Mouse (Mus musculus) frontal cortex, postnatal 36 days (tissue): ENCODE results near the gene Smpdl3b.
A peak's percentile ranks its signal among the peaks of the same experiment; 100 is the strongest.
"Not testable (repeated sequence)": the region's sequence is repeated elsewhere in the genome, so short reads cannot be mapped to it uniquely, and the experiment has no call there.

ENCODE experiments used
- DNase-seq, 2 experiments: peaks; one replicate each; pipeline ENCODE4 v3.0.0; 2022; ENCODE audit warnings: low spot score in 2 of 2

Smpdl3b gene

DNA sequence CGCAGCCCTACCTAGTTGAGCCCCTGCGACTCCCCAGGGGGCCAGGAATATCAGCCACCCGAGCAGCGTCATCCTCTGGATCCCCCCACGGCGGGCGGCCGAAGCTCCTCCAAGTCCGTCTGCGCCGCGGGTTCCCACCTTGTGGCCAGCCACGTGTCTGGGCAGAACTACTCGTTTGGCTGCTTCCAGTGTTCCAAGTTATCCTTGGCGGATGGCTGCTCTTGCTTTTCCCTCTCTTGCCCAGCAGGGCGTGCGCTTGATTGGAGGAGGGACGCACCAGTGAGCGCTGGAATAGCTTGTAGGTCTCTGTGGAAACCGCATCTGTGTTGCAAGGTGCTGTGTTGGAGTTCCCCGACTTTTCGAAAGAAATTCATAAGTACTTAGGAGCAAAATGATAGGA is at the start of gene Smpdl3b:
Gene Smpdl3b (minus strand): TSS at position 279 of the 400 bp plus-strand sequence.
- DNase-seq, result peak; percentile 71 to 80

DNA sequence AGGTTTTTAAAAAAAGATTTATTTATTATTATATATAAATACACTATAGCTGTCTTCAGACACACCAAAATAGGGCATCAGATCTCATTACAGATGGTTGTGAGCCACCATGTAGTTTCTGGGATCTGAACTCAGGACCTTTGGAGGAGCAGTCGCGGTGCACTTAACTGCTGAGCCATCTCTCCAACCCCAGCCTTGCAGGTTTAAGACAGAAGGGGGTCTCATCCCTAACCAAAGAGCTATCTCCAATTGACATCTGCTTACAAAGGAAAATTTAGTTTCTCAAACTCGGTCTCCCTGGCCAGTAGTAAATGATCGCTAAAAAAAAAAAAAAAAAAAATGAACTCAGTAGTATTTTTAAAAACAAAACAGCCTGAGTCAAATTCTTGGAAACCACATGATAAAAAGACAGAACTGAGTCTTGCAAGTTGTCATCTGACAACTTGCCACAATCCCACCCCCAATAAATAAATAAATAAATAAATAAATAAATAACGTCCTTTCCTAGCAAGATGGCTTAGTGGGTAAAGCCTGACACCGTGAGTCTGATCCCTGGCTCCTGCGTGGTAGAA is 49.7 kb upstream of the Smpdl3b start:
- no peak for DNase-seq

DNA sequence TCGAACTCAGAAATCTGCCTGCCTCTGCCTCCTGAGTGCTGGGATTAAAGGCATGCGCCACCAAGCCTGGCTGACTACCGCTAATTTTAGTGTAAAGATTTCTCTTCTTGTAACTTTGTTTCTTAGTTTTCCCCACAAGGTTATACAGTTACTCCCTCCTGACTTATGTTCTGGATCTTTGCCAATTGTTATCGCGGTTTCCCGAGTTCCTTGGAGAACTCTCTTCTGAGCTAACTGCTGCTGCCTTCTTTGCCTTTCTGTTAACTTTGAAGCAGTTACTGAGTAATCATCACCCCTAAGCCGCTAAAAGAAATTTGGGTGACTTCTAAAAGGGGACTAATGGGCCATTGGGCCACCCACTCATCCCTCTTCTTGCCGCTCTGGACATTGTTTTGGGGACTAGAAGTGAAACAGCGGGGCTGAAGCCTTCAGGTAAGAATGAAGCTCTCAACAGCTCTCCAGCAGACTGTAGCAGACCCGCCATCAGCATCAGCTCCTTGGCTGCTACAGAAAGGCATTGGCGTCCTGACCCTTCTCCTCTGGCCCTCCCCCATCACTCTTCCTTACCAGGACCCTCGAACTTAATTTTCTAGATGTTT is 48.6 kb upstream of the Smpdl3b start:
- no peak for DNase-seq

DNA sequence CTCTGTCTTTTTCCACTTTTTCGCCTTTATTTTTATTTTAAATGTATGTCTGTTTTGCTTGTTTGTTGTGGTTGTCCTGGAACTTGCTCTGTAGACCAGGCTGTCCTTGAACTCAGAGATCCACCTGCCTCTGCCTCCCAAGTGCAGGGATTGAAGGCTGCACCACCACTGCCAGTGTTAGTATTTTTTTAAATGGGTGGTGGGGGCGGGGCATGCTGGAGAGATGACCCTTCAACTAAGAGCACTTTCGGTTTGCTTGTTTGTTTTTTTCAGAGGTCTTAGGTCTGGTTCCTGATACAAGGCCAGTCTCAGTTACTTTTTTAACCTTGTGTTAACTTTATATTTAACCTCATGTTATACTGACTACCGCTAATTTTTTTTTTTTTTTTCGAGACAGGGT is 48.1 kb upstream of the Smpdl3b start:
- DNase-seq, result no peak

DNA sequence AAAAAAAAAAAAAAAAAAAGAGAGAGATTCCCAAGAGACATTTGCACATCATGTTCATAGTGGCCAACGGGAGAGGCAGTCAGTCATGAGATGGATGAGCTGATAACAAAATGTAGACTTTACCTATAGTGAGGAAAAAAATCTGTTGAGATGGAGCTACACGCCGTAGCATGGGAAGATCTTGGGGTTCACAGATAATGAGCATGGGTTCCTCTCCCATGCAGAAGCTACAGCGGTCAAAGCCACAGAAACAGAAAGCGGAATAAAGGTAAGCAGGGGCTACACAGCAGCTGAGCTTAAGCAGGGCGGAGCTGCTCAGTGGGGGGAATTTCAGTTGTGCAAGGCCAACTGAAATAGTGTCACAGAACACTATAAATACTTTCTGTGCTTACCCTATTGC is 47.3 kb upstream of the Smpdl3b start:
- no peak for DNase-seq

DNA sequence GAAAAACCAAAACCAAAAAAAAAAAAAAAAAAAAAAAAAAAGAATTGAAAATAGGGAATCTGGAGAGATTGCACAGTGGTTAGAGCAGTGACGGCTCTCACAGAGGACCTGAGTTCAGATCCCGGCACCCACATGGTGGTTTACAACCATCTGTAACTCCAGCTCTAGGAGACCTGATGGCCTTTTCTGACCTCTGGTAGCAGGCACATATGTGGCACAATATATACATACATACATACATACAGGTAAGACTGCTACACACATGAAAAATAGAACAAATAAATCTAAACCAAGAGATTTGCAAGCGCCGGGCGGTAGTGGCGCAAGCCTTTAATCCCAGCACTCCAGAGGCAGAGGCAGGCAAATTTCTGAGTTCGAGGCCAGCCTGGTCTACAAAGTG is 46.8 kb upstream of the Smpdl3b start:
- DNase-seq, result no peak

DNA sequence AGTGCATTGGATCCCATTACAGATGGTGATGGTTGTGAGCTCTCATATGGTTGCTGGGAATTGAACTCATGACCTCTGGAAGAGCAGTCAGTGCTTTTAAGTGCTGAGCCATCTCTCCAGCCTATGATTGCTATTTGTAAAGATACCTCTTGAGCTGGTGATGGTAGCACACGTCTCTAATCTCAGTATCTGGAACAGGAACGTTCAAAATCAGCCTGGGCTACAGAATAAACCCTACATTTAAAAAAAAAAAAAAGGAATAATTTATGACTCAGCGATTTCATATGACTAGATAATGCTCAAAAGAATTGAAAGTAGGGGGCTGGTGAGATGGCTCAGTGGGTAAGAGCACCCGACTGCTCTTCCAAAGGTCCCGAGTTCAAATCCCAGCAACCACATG is 46.2 kb upstream of the Smpdl3b start:
- DNase-seq, result no peak

DNA sequence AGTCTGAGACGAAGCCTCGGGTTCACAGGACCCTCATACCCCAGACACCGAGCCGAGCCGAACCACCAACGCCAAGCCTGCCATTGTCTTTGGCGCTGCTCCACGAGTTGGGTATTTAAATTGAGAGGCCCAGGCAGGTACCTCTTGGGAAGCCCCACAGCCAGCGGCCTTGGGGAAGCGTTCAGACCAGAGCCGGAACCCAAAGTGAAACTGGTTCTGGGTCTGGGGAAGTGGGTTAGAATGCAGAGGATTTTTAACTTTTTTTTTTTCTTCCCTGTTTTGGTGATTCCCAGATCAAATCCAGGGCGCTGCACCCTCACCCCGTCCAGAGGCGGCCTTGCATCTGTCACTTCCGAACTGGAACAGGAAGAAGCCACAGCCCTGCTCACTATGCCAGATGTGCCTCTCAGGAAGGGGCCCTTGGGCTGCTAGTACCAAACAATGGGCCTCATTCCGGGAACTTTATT is 45.2 kb upstream of the Smpdl3b start:
- DNase-seq, result no peak

DNA sequence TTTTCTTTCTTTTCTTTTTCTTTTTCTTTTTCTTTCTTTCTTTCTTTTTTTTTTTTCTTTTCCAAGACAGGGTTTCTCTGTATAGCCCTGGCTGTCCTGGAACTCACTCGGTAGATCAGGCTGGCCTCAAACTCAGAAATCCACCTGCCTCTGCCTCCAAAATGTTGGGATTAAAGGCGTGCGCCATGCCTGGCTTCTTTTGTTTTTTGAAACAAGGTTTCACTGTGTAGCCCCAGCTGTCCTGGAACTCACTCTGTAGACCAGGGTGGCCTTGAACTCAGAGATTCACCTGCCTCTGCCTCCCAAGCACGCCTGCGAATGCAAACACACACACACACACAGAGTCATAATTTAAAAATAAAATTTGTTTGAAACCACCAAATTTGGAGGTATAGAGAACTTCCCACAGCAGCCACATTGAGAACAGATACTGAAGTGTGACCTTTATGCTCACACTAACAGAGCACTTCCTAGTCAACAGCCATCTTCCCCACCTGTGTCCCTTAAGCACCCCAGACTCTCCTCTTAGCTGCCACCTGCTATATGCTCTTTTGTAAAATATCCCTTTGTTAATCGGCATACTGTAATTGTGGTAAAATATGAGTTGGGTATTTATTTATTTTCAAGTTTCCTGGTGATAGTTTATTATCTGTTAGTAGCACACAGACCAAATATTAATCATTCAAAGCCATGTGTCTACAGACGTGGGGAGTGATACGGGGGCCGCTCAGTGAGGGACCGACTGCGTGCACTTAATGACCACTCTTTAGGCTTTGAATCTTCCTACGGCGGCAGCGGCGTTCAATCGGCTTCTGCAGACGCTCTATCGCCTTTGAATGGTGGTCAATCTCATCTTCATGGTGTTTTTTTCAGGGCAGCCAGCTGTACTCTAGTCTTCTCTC is 44.4 kb upstream of the Smpdl3b start:
- no peak for DNase-seq

DNA sequence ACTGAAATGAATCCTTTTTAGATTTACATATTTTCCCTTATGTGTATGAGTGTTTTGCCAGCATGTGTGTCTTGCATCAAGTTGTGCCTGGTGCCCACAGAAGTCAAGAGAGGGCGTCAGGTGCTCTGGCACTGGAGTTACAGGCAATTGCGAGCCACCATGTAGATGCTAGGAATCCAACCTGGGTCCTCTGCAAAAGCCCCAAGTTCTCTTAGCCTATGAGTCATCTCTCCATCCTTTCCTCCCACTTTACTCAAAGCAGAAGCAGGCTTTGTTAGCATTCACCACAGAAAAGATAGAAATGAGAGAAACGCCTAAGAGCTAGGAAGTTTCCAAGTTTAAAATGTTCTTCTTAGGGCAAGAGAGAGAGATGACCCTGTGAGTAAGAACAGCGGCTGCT is 42.8 kb upstream of the Smpdl3b start:
- DNase-seq, result no peak

DNA sequence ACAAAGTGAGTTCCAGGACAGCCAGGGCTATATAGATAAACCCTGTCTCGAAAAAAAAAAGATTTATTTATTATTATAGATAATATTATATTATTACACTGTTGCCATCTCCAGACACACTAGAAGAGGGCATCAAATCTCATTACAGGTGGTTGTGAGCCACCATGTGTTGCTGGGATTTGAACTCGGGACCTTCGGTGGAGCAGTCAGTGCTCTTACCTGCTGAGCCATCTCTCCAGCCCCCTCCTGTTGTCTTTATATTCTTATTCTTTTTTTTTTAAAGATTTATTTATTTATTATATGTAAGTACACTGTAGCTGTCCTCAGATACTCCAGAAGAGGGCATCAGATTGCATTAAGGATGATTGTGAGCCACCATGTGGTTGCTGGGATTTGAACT is 41.6 kb upstream of the Smpdl3b start:
- not testable (repeated sequence) for DNase-seq

DNA sequence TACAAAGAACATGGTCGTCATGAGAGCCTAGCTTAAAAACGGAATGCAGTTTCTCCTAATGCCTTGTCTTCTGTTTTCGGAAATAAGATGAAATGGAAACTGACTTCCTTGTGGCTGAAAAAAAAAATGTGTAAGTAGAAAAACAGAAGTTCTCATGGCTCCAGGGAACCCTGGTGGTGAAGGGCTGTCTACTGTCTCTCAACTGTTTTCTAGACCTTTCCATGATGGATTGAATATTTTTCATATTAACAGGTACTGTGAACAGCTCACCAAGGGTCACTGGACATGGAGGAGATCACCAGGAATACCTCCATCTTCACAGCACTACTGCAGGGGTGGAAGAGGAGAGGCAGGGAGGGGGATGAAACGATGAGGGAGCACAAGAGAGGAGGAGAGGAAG is 41.0 kb upstream of the Smpdl3b start:
- DNase-seq, result no peak

DNA sequence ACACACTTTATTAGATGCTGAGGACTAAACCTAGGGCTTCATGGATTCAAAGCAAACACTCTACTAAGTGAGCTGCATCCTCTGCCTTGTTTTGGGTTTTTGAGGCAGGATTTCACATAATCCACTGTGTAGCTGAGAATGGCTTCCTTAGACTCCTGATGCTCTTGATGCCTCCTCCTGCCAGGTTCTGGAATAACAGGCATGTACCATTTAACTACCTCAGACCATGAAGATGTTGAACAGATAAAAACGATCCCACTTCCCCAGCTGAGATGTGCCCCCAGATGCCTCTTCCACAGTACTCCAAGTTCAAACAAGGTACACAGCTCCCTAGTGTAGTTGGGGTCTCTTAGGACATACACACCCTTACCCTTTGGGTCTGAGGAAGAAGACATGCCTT is 40.4 kb upstream of the Smpdl3b start:
- no peak for DNase-seq

DNA sequence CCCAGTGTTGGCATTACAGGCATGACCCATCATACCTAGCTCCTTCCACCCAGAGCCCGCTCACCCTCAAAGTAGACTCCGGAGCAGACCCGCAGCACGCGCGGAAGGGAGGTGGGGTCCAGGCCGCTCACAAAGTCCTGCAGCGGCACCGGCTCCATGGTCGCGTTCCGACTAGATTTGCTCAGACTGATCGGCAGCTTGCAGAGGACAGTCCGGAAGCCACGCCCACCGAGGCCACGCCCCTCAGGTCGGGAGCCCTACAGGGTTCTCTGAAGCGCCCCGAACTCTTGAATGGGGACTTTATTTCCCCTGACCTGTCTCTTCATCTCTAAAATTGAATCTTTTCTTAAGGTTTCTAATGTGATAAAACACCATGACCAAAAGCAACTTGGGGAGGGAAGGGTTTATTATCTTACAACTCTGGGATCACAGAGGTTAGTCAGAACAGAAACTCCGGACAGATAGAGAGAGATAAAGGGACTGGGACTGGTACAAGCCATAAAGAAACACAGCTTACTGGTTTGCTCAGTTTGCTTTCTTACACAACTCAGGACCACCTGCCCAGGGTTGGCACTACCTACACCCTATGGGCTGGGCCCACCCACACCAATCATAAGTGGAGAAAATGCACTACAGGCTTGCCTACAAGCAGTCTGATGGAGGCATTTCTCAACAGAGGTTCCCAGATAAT is 39.3 kb upstream of the Smpdl3b start, which contains the start of gene Themis2:
Gene Themis2 (minus strand): TSS at position 192 of the 691 bp plus-strand sequence.
- DNase-seq, result no peak

DNA sequence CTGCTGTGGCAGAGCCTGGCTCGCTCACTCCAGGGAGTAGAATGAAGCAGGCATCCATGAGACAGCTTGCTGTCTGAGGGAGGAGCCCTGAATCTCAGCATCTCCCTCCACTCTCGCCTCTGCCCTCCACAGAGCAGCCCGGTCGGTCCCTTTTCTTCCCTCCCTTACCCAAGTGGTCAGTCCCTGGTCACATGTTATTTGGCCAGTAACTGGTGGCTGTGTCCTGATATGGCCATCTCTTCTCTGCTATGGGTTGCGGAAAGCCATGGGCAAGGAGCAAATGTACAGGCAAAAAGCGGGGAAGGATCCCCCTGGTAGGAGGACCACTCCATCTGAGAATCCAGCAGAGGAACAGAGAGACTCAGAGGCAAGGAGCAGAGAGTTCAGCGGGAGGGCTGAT is 38.1 kb upstream of the Smpdl3b start:
- DNase-seq, result no peak

DNA sequence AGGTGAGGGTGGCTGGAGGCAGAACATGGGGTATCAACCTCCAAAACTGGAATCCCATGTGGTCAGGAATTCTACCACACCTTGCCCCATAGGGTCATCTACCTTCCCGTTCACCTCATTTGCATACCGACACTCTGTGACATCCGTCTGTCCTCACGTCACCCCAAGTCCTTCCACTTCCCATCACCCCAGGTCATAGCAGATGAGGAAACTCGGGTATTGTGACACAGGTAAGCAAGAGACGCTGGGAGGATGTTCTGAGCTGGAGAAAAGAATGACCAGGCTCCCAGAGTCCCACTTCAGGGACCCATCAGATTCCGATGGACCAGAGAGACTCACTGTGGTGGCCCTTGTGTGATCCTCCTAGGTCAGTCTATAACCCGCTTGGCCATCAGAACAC is 37.7 kb upstream of the Smpdl3b start:
- DNase-seq, result no peak

DNA sequence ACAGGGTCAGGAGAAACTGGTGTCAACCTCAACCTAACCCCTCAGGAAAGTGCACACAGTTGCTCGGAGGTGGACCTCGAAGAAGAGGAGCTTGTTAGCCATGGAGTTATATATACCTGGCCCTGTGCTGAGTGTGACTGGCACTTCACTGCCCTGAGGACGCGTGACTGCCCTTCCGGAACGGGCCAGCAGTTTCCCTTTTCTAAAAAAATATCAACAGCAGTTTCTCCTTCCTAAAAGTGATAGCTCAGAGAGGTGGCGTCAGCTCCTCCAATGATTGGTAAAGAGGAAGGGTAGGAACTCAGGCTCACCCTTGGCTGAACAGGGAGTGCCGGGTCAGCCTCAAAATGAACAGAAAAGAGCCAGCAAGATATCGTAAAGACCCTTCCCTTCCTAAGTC is 37.0 kb upstream of the Smpdl3b start:
- DNase-seq, result no peak

DNA sequence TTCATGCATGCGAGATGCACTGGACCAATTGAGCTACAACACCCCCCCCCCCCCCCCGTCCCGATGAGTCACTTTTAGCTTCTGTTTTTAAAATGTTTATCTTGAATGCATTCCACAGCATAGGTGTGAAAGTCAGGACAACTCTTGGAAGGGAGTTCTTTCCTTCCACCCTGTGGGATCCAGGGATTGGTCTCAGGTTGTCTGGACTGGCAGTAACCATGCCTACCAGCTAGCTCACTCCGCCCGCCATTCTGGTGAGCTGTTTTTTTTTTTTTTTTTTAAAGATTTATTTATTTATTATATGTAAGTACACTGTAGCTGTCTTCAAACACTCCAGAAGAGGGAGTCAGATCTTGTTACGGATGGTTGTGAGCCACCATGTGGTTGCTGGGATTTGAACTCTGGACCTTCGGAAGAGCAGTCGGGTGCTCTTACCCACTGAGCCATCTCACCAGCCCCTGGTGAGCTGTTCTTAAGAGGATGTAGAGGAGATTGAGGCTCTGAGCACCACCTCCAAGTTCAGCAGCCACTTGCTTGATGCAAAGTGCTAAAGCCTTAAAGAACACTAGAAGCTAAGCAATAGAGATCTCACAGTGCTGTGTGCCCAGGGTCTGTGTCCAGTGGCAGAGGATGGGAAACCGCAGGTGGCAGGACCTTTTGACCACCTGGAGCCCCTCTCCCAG is 36.4 kb upstream of the Smpdl3b start:
- DNase-seq, result not testable (repeated sequence)

DNA sequence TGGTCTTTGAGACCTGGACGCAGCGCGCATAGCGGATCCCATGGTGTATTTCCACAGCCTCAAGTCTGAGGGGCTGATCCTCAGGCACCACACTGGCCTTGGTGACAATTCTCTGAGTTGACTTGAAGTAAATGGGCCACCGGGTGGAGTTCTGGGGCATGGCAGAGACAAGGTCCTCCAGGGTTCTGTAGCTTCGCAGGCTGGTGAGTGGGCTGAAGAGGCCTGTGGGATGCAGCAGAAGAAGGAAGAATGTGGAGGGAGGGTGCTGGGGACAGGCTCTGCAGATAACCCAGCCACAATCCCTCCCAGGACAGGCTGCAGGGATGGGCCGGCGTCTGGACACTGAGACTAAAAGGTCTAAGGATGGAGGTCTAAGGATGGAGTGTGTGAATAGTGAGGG is 32.7 kb upstream of the Smpdl3b start:
- no peak for DNase-seq

DNA sequence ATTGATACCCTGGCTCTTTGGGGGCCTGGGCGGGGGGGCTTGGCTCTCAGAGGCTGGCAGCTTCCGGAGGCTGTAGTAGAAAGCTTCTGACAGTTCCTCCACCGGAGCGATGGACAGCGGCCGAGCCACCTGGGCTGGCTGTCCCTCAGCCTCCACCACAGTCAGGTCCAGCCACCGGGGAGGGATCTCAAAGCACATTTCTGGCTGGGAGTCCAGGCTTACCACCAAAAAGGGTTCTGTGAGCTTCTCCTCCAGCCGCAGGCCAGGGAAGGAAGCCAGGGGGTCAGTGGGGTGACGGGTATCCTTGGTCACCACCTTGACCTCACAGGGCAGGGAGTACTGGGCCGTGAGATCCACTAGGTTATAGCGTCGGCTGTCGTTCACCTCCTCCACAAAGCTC is 28.2 kb upstream of the Smpdl3b start:
- DNase-seq, result no peak

DNA sequence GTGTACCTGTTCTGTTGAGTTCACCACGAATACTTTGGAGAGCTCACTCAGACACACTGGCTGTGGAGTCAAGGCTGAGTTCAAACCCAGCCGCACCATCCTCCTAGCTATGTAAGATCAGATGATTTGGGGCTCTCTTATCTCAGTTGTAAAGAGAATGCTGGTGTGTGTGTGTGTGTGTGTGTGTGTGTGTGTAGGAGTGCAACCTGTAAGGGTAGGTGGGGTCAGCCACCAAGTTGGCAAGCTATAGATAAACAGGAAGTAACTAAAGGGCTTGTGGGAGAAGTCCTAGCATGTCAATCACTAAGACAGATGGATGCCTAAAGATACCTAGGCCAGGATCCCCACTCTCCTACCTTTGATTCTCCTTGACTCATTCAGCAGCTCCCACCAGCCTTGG is 26.7 kb upstream of the Smpdl3b start:
- DNase-seq, result no peak

DNA sequence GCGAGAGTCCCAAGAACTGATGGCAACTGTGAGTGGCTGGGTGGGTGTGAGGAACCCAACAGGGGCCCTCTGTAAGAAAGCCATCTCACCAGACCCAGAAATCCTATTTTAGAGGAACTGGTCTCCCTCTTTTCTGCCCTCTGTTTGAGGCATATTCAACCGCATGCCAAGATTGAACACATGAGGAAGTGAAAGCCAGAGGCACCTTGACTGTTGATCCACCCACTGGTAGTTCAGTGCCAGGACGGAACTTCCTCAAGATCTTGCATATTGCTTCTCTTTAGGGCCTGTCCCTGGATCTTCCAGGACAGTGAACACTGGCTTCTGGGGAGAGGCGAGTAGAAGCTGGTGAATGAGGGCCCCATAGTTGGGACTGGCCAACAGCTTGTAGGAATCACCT is 23.2 kb upstream of the Smpdl3b start:
- no peak for DNase-seq
